Mouse (Mus musculus) gastrocnemius, adult 2 months (tissue): ENCODE results near the gene Ccdc7a. TPM values are rescaled to one million over a fixed set of nuclear protein-coding genes. Genes with fewer than 3 reads are reported as not detected.
"Not testable (repeated sequence)": the region's sequence is repeated elsewhere in the genome, so short reads cannot be mapped to it uniquely, and the experiment has no call there.

Experiments used
- DNase-seq: peaks from one replicate; pipeline ENCODE4 v3.0.0; 2022
- H3K27ac ChIP-seq: fragments of 200-600 bp; 2 replicates; pipeline ENCODE4 v1.8.1; 2022; ENCODE audit warnings: mild to moderate bottlenecking
- H3K4me3 ChIP-seq: fragments of 200-600 bp; 2 replicates; pipeline ENCODE4 v1.8.1; 2022; ENCODE audit warnings: mild to moderate bottlenecking, moderate library complexity
- CTCF ChIP-seq: fragments of 200-600 bp; IDR thresholded peaks from 2 replicates; pipeline ENCODE4 v1.8.1; 2022; ENCODE audit warnings: antibody characterized with exemption, mild to moderate bottlenecking, moderate library complexity
- intact Hi-C: fragments of 180-260 bp; cut with DNase I; formaldehyde crosslinking; loops from one replicate; pipeline ENCODE4 v1.15.1; 2025
- long read RNA-seq, 2 experiments: library from polyadenylated mRNA; stranded (forward); transcript quantifications; one replicate each; pipeline ENCODE4 v2.0.0; 2021
- total RNA-seq, 2 experiments: library from RNA; stranded (reverse); gene quantifications; 2 replicates each; pipeline ENCODE4 v1.2.3; 2021

Gene Ccdc7a
- not detected for total RNA-seq
- long read RNA-seq, experiment 1: 0 reads
- long read RNA-seq, experiment 2: 0 reads

DNA sequence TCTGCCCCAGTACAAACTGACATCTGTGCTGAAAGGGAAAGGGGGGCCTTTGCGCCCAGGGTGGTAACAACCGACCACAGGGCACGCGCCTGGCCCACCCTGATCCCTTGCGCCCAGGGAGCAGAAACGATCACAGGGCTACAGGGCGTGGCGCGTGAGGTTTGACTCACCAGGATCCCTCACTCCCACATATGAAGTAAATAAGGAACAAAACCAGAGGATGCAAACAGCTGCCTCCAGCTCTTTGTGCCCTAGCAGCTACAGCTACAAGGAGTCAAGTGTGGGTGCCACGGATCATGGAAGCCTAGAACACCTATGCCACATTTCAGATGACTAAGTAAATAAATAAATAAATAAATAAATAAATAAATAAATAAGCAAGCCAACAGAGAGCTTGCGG lies at the start of gene Ccdc7a:
Gene Ccdc7a, minus strand, starts transcription at position 101 of the 400 bp plus-strand sequence.
- DNase-seq, intact Hi-C loops, H3K27ac ChIP-seq, H3K4me3 ChIP-seq: not testable (repeated sequence)

- H3K27ac ChIP-seq, intact Hi-C loops: not testable (repeated sequence)
These were observed 1.5 kb upstream of the Ccdc7a start, which contains the start of gene Ccdc7b for GRCm38 (mm10) chr8:129066834-129067233. Gene Ccdc7b, plus strand, starts transcription at chr8:129067134.

GRCm38 (mm10) chr8:128991389-128991788 lies 73.9 kb downstream of the Ccdc7a start:
- no peak for DNase-seq
- TF ChIP-seq CTCF: no peak
- intact Hi-C loops: no loop called here
- Histone ChIP-seq H3K27ac (no peak overlapping the region), H3K4me3 (no peak overlapping the region)

More at GRCm38 (mm10) chr8:129066834-129067233, 1.5 kb upstream of the Ccdc7a start, which contains the start of gene Ccdc7b:
- H3K4me3 ChIP-seq, DNase-seq: not testable (repeated sequence)

- H3K27ac ChIP-seq, H3K4me3 ChIP-seq, intact Hi-C loops, DNase-seq: not testable (repeated sequence)
These were observed 116.4 kb downstream of the Ccdc7a start for GRCm38 (mm10) chr8:128948941-128949340.

- H3K27ac ChIP-seq, intact Hi-C loops, H3K4me3 ChIP-seq: not testable (repeated sequence)
- TF ChIP-seq CTCF: peak; percentile 66
- DNase-seq: peak; percentile 40
These were observed 124.2 kb downstream of the Ccdc7a start for GRCm38 (mm10) chr8:128941022-128941641.

GRCm38 (mm10) chr8:128933446-128933845 lies 131.9 kb downstream of the Ccdc7a start:
- intact Hi-C loops: no loop called here
- DNase-seq: no peak
- no peak for TF ChIP-seq CTCF
- H3K27ac ChIP-seq: no peak overlapping the region
- H3K4me3 ChIP-seq: no peak overlapping the region

- intact Hi-C loops: no loop called here
- TF ChIP-seq CTCF: no peak
- H3K4me3 ChIP-seq: no peak overlapping the region
- DNase-seq: no peak
- H3K27ac ChIP-seq: no peak overlapping the region
These were observed 182.6 kb downstream of the Ccdc7a start for GRCm38 (mm10) chr8:128882719-128883118.

DNA sequence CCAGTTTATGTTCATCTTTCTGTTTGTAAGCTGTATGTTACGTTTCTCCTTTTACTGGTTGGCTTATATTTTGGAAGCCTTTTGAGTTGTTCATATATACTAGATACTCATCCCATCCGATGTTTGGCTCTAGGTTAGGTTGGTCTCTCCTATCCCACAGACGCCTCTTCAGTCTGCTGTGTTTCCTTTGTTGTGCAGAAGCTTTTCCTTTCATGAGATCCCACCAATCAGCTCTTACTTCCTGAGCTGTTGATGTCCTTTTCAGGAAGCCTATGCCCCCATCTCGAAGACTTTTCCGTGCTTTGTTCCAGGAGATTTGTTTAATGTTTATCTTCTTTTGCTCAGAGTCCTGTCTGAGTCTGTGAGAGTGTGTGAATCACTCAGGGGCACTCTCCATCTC lies 221.6 kb downstream of the Ccdc7a start:
- TF ChIP-seq CTCF: no peak
- Histone ChIP-seq H3K27ac (no peak overlapping the region), H3K4me3 (no peak overlapping the region)
- intact Hi-C loops: no loop called here
- DNase-seq: no peak

DNA sequence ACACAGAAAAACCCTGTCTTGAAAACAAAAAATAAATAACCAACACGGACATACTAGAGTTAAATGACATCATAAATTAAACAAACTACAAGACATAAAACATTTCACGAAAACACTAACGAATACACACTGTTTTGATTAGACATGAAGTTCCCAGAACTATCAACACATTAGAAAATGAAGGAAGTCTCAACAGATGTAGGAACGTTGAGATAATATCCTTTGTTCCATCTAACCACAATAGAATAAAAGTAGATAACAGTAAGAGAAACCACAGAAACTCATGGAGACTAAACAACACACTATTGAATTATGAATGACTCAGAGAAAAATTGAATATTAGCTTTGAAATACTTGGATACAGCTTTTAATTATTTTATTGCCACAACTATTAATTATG lies 252.8 kb downstream of the Ccdc7a start:
- no peak for TF ChIP-seq CTCF
- Histone ChIP-seq H3K27ac (no peak overlapping the region), H3K4me3 (no peak overlapping the region)
- DNase-seq: no peak
- intact Hi-C loops: no loop called here

- TF ChIP-seq CTCF: no peak
- DNase-seq: no peak
- intact Hi-C loops: no loop called here
- Histone ChIP-seq H3K4me3 (no peak within 1 kb of the TSS), H3K27ac (no peak within 1 kb of the TSS)
These were observed 266.7 kb downstream of the Ccdc7a start, which contains the start of gene Gm3952 for GRCm38 (mm10) chr8:128798594-128798993. Gene Gm3952, minus strand, starts transcription at chr8:128798694.

DNA sequence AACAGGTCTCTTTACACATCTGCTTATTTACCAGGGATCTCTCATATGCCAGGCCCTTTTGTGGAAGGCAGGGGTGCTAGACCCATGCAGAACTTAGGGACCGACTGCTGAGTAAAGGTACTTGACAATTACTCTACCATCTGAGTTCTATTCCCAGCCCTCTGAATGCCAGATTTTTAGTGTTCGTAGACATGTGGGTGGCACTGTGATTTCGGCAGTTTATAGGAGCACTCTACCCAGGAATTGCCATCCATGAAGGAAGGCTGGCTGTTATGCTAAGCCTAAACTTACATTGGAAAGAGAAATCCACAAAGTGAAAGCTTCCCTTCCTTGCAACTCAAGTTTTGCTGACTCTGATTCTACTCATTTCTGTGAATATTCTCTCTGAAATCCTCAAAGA lies 329.6 kb downstream of the Ccdc7a start:
- no peak for TF ChIP-seq CTCF
- Histone ChIP-seq H3K4me3 (no peak overlapping the region), H3K27ac (no peak overlapping the region)
- intact Hi-C loops: no loop called here
- DNase-seq: no peak

DNA sequence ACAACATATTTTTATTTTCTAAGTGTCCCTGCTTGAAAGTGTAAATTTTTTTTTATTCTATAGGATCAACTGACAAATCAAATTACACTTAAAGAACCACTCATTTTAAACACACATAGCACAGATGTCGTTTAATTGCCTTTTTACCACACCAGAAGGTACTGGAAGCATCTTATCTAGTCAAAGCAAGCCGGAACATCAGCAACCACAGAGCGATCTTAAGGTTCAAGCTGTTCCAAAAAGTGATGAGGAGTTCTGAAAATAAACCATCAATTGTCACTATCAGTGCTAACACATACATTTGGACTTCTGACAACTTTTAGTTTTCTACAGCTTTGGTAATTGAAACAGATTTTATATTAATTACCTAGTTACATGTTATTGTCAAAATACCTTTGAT lies 331.2 kb downstream of the Ccdc7a start:
- TF ChIP-seq CTCF: no peak
- DNase-seq: no peak
- Histone ChIP-seq H3K4me3 (no peak overlapping the region), H3K27ac (no peak overlapping the region)
- intact Hi-C loops: no loop called here

DNA sequence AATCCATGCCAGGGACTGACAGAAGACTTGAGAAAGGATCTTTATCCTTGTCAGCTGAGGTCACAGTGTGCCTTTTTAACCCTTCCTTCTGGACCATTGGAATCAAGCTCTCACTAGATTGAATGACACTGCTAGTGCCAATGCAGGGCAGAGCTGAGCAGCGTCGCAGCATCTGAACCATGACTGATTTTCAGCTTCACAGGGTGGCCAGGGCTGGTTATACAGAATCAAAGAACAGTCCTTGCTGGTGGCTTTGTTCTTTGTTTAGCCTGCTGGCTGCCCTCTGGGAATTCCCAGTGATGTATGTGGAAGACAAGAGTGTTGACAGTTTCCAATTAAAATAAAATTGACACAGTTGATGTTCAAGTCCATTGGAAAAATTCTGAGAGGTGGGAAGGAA lies 333.1 kb downstream of the Ccdc7a start:
- no peak overlapping the region for H3K27ac ChIP-seq
- no peak for TF ChIP-seq CTCF
- DNase-seq: no peak
- intact Hi-C loops: no loop called here
- H3K4me3 ChIP-seq: no peak overlapping the region

DNA sequence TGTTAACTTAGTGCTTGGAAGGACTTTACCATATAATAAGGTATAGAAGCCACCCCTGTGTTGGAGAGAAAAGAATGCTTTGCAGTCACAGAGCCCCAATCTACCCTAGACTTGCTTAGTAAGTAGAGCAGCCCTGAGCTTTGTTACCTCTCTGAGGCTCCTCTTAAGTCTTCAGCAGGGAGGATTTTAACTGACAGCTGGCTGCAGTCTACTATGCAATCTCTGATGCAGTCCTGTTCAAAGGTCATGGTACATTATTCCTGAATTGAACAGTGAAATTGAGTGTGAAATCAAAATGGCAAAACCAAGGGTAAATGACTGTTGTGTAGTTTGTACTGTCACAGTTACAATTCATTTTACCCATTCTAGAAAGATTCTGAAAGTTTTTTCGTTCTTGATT lies 338.1 kb downstream of the Ccdc7a start:
- intact Hi-C loops: no loop called here
- no peak for TF ChIP-seq CTCF
- DNase-seq: no peak
- H3K4me3 ChIP-seq: no peak overlapping the region
- H3K27ac ChIP-seq: no peak overlapping the region
